Mouse (Mus musculus) urinary bladder, adult 18-20 months (tissue): ENCODE data around the gene Map3k11.

Experiments used
- DNase-seq, 2 experiments: peaks; one replicate each; pipeline ENCODE4 v3.0.0; 2022; ENCODE audit warnings: low spot score in 2 of 2, mixed read lengths in 2 of 2

Map3k11 gene

DNA sequence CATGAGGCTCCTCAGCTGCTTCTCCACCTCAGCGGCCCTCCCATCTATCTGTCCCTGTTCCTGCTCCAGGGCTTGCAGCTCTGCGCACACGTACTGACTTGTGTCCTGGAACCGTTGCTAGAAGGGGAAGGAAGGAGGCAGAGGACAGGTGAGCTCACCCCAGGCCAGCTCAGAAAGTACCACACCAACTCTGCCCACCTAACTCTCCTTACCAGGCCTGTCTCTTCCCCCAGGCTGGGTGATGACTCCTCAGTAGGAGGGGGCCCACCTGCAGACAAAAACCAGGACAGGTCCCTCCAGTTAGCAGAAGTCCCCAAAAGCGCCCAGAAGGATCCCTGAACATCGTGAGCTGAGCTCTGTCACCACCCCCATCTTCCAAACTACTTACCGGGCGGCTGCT, 22.0 kb downstream of the Map3k11 start:
- no peak for DNase-seq

DNA sequence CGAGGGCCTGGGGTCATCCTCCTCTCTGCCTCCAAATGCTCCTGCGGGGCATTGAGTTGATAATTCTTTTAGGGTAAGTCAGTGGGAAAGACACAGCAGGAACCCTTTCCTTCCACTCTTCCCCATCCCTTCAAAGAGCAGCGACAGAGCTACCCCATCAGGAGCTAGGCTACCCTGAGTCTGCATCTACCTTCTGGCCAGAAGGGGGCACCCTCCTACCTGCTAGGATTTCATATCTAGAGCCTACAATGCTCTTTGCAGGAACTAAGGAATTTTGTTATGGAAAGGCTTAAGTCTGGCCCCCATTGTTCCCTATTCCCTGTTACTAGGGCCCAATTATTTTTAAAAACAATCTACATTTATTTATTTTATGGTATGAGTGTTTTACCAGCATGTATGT, 22.7 kb downstream of the Map3k11 start:
- DNase-seq = no peak

DNA sequence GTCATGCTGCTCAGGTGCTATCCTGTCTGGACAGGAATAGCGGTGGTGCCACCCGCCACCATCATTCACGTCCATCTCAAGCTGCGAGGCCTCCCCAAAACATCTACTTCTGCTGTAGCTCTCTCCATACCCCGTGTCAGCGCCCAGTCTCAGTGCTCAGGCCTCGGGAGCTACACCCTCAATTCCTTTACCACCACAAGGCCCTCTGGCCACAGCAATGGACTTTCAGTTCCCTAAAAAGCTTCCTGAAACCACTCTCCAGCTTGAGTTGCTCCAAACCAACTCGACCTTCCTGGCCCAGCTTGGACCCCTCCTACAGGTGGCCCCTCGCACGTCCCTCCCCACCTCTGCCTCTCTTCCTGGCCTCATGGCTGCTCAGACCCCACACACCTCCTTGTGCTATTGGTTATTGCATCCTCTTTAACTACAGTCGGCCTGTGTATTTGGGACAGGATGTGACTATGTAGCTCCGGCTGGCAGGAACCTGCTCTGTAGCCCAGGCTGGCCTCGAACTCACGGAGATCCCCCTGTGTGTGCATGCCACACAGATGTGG, 23.4 kb downstream of the Map3k11 start:
- DNase-seq = no peak

GRCm38 (mm10) chr19:5713255-5713654, 24.7 kb downstream of the Map3k11 start:
- no peak for DNase-seq

- peak in 1 of 2 experiments; percentile 71 for DNase-seq
These were observed 25.2 kb downstream of the Map3k11 start for GRCm38 (mm10) chr19:5713730-5714129.

DNA sequence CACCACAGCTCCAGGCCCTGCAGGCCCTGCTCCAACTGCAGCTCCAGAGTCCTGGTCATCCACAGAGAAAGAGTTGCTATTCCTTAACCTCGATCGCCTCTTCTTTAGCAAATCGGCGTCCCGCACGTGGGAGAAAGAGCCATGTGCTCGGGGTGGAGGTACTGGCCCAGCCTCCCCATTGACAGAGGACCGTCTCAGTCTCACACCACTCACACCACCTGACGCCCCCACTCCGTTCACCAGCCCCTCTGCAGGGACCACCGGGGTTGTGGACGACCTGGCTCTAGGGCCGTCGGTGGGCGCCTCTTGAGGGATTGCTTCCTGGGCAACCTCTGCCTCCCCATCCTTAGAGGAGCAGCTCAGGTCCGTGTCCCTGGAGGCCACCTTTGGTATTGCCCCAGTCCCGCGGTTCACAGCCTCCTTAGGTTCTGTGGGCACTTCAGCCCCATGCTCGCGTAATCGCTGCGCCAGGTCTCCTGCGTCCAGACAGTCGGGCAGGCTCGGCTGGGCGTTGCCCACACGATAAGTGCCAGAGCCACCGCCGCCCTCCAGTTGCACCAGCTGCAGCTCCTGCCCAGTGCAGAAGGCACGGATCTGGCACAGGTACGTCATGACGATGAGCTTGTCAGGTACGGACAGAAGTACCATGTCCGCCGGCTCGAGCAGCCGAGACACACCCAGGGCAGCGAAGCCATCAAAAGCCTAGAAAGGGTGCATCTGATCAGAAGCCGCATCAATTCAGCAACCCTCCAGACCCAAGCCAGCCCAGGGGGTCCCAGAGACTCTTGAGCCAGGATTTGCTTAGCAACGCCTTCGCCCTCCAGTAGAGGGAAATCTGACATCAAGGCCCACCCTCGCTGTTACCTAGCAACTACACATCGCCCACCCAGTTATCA, 27.5 kb downstream of the Map3k11 start:
- no peak for DNase-seq

- DNase-seq = no peak
These were observed 28.4 kb downstream of the Map3k11 start for GRCm38 (mm10) chr19:5716955-5717354.

DNA sequence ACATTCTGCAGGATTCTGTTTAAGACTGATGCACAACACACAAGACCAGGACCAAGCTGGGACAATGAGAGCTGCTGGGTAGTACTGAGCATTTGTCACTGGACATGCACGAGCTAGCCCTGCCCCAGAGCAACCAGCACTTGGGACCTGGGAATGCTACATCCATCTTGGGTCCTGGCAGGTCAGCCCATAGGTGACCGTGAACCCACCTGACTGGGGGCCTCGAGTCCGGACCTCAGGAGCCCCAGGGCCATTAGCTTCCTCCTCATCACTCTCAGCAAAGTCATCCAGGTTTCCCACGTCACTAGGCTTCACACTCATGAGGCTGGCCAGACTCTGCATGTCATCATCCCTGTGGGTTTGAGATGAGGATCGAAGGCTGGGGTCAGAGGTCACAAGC, 32.7 kb downstream of the Map3k11 start:
- DNase-seq = no peak

- DNase-seq = no peak
These were observed 34.4 kb downstream of the Map3k11 start for GRCm38 (mm10) chr19:5722848-5723425.

DNA sequence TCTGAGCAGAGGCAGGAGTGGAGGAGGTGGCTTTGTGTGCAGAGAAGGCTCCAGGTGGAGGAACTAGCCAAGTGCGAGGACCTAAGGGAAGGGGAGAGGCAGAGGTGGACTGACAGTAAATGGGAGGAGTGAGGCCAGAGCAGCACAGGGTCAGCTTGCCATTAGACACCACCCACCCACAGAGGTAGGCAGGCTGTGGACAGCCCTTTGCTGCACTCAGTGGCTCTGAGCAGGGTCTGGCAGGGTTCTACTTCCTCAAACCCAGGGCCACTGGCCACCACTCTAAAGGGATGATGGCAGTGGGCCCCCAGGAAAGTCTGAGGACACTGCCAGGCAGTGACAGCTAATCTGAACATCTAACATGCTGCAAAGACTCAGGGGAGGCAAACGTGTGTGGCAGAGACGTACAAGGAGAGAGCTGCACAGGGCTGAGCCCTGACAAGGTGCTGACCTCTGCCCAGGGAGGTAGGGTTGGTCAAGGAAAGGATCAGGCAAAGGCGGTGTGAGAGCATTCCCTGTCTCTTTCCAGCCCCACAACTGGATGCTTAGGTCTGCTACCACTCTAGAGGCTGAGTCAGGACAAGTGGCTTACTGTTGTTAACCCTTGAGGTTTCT, 35.5 kb downstream of the Map3k11 start:
- no peak for DNase-seq

- DNase-seq = peak; percentile 61 to 81
These were observed 36.0 kb downstream of the Map3k11 start for GRCm38 (mm10) chr19:5724549-5724941.

GRCm38 (mm10) chr19:5725029-5725707, 36.6 kb downstream of the Map3k11 start:
- DNase-seq = no peak

DNA sequence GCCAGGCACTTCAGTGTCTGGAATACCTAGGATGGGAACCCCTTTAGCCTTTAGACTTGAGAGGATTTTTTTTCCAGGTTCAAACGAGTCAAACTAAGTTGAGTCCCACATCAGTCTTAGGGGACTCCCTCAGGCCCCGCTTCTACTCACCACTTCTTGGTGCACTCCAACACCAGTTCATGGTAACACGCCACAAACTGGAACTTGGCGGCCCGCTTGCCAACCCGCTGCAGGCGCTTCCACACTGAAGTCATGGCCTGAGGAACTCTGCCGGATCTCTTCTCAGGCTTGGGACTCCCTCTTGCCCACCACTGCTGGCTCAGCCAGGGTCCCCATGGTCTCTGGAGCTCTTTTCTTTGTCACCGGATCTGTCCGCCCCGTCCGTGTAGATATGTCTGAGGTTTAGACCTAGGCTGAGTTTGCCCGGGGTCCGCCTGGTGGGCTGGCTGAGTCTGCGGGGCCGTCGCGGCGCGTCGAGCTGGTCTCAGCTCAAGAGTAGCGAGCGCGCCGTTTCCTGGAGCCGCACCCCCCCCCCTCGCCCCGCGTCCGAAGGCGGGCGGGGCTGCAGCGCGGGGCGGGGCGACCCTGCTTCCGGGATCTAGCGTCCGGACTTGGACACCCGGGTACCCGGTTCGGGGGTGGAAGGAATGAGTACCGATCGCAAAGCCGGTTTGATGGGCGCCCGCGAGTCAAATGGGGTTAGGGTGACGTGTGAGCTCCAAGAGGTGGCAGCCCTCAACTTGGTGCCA, 37.4 kb downstream of the Map3k11 start, which contains the start of gene Ehbp1l1:
Ehbp1l1 (minus strand) TSS at position 551 of the 749 bp plus-strand sequence.
- peak; percentile 59 to 66 for DNase-seq

DNA sequence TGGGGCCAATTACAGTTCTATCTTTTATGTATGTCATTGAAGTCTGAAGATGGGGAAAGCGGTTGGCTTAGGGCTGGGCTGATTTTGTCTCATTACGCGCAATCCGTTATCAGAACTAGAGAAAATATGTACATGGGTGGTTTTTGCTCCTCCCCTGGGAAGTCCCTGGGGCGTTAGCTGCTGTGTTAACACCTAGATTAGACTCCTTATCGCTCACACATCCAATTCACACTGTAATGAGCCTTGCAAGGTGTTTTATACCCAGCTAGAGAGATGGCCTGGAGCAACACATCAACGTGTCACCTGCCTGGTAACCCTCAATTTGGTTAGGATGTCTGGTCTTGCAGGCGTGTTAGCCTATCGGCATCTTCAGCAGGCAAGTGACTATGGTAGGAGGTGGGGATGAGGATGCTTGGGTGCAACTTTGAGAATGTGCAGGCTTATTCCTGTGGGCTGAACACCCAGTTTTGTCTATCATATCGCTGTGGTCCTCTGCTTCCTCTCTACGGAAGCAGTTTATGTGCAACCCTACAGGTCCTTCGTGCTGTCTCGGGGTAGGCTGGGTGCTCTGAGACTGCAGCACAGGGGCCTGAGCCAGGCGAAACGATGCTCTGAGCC, 38.5 kb downstream of the Map3k11 start:
- no peak for DNase-seq

GRCm38 (mm10) chr19:5727701-5728100, 39.2 kb downstream of the Map3k11 start:
- peak; percentile 80 to 91 for DNase-seq

GRCm38 (mm10) chr19:5728631-5729443, 40.3 kb downstream of the Map3k11 start:
- no peak for DNase-seq

DNA sequence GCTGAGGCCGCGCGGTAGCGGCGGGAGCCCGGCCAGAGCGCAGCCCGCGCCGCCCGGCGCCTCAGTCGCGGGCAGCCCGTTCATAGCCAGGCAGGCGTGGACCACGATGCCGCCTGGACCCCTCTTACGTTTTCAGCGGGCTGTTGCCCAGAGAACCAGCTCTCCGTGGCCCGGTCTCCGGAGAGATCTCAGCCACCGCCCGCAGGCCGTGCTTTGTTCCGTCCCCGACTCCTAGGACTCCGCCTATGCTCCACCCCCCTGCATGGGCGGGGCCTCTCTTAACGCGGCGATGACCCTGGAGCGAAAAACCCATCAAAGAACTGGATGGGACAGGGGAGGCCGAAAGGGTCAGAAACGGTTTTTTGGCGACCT, 40.9 kb downstream of the Map3k11 start, which contains the start of gene Fam89b:
Fam89b (minus strand) TSS at position 210 of the 372 bp plus-strand sequence.
- peak; percentile 82 to 90 for DNase-seq

DNA sequence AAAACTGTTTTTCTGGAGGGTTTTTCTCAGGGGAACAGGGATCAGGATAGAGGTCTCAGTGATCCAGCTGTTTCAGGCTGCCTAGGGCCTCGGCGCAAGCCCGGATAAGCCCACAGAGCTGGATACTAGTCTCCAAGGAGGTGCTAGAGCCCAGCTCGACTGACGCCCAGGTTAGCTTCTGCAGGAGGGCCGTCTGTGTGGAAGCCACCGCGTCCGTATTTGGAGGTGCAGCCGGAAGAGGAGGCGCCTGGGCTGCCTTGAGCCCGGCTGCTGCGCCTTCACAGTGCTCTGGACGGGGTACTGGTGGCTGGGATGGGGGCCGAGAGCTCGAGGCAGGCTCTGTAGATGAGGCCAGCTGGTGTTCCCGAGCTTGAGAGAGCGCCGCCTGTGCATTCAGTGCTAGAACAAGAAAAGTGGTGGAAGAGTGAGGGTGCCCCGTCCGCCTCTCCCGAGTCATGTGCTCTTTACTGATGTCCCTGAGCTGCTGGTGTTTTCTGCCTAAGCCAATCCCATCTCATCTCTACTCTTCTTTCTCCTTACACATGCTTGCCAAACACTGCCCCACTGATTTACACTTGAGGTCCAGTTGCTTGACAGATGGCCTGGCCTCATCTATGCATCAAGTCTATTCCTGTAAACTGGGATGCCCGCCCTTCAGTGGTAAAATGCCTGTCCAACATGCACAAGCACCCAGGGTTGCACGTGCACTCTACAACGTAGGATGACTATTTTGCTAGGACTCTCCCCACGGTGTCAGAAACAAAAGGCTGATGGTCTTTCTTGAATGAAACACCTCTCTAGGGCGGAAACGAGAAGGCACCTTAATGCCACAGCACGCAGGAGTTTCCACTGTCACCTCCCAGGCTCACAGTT, 42.0 kb downstream of the Map3k11 start:
- no peak for DNase-seq
